Mouse (Mus musculus) thymus, adult 2 months (tissue): ENCODE data around the gene Kcnt2.

Experiments used
- CTCF ChIP-seq: fragments of 200-500 bp; IDR thresholded peaks from 2 replicates; pipeline ENCODE4 v1.5.1; 2012; ENCODE audit warnings: mild to moderate bottlenecking, control low read depth, low read length, moderate library complexity, borderline replicate concordance; ENCODE audit not compliant: control insufficient read depth, poor library complexity, insufficient read depth; ENCODE audit errors: extremely low read depth
- POLR2A ChIP-seq: fragments of 200-500 bp; IDR thresholded peaks from 2 replicates; pipeline ENCODE4 v1.6.1; 2012; ENCODE audit warnings: mild to moderate bottlenecking, low read length, control low read depth, moderate library complexity; ENCODE audit not compliant: control insufficient read depth, poor library complexity, insufficient read depth; ENCODE audit errors: extremely low read depth

GRCm38 (mm10) chr1:140542066-140542465, 296.1 kb downstream of the Kcnt2 start:
- TF ChIP-seq CTCF (no peak), POLR2A (no peak)
